Mouse (Mus musculus): ENCODE measurements at regions not wholly inside any gene's neighbourhood (a gene's known extent, or its start where the extent isn't known, plus 50 kb on each side); places are given as distances from the start of the nearest gene placed in this dataset.

DNA sequence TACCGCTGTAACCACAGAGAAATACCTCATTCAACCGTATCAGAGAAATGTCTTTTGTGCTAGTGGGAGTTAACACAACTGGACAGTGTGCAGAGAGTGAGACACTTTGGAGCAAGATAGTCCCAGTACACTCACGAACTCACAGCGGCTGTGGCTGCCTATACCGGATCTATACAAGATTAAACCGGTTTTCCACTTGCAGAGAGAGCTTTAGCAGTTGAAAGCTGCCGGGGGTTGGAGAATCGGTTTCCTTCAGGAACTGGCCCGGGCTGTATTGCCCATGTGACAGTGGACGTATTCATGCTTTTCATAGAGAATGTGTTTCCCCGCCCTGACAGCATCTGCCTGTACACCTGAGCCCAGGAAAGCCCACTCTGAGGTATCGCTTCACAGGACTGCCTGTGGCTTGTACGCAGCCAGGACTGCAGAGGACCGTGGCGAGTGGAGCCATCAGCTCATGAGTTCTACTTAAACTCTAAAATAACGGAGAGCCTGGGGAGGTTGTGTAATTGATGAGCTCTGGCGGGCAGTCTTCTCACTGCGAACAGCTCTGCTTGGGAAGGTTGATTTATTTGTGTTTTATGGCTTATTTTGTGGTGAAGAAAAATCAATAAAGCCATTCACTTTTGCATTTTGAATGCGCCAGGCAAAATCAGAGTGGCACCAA, 602.8 kb downstream of the Plekhb2 start:
- Histone ChIP-seq H3K9ac (no peak overlapping the region), H3K4me2 (replicated peaks) (0 out of 2 replicates have a peak overlapping the region, but pooled peaks have one; percentile 12), H3K4me3 (no peak overlapping the region), H3K27me3 (replicated peaks) (no peaks in the 10 kb centered on the region), H3K36me3 (no peaks in the 10 kb centered on the region), H3K9me3 (no peaks in the 10 kb centered on the region), H3K4me1 (peaks cover 5% of the 10 kb centered on the region; the same call in 1 of the 2 replicates), H3K27ac (no peak overlapping the region; the same call in 1 of the 2 replicates)
- ATAC-seq (ENCODE audit: low FRiP score, low read depth): peak; percentile 33
- 74% methylated on average over 19 of the region's 19 CpGs for WGBS

DNA sequence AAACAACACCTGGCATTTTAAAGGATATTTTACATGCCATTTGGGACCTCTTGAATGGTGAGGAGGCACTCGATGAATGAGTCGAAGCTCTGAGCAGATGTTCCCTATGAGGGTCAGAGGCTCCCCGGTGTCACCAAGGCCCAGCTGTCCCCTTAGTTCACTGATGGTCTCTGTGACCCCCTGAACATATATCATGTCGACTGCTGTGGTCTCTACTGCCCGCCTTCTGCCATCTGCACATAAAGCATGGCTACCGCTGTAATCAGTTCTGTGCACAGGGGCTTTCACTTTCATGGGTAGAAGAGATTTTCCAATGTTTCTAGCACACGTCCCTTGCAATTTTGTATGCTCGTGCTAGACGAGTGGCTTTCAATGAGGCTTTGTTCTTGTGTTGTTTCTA, 607.8 kb downstream of the Plekhb2 start:
- Histone ChIP-seq H3K9me3 (no peaks in the 10 kb centered on the region), H3K9ac (no peak overlapping the region), H3K4me1 (peaks cover 13% of the 10 kb centered on the region), H3K27ac (no peak overlapping the region), H3K27me3 (replicated peaks) (no peaks in the 10 kb centered on the region), H3K4me2 (replicated peaks) (no peak overlapping the region), H3K4me3 (no peak overlapping the region), H3K36me3 (no peaks in the 10 kb centered on the region)
- ATAC-seq (ENCODE audit: low FRiP score, low read depth): peak; percentile 92
- 15% methylated on average over 9 of the region's 9 CpGs for WGBS

DNA sequence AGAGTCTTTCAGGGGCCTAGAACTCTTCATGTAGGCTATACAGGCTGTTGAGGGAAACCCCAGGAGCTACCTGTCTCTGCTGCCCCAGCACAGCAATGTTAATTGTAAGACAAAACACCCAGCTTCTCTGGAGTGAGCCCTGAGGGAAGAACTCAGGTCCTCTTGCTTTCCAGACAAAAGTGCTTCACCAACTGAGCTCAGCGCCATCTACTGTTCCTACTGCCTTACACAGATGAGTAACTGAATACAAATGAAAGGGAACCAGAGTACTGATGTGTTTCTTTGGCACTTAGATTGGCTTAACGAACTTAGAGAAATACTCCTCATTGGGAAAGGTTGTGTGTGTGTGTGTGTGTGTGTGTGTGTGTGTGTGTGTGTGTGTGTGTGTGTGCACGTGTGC, 603.1 kb upstream of the Hs6st1 start:
- 57% methylated on average over 3 of the region's 3 CpGs for WGBS
- Histone ChIP-seq H3K9ac (no peak overlapping the region), H3K4me3 (no peak overlapping the region), H3K4me1 (no peaks in the 10 kb centered on the region), H3K27me3 (replicated peaks) (no peaks in the 10 kb centered on the region), H3K36me3 (no peaks in the 10 kb centered on the region), H3K4me2 (replicated peaks) (no peak overlapping the region), H3K9me3 (no peaks in the 10 kb centered on the region), H3K27ac (no peak overlapping the region)
- no peak for ATAC-seq (ENCODE audit: low FRiP score, low read depth)

DNA sequence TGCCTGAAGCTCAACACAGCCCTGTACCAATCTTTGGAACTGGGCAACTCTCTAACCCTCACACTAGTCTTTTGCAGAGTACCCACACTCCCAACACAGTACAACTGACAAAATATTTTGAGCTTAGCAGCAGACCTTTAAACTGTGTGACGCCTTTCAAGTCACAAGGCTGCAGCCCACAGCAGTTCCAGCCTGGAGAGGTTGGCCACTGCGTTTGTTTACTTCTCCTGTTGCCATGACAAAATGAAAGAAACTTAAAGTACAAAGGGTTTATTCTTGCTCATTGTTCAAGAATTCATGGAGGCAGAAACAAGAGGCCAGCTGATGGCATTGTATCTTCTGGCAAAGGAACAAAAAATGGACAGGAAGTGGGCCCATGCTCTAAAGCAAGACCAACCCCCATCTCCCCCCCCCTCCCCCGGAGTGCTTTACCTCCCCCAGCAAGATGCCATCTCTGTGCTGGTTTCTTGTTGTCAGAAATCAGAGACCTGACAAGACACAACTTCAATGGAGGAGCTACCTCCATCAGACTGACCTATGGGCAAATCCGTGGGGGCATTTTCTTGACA, 598.9 kb upstream of the Hs6st1 start:
- no peaks in the 10 kb centered on the region for H3K4me1 ChIP-seq
- ATAC-seq (ENCODE audit: low FRiP score, low read depth): no peak

DNA sequence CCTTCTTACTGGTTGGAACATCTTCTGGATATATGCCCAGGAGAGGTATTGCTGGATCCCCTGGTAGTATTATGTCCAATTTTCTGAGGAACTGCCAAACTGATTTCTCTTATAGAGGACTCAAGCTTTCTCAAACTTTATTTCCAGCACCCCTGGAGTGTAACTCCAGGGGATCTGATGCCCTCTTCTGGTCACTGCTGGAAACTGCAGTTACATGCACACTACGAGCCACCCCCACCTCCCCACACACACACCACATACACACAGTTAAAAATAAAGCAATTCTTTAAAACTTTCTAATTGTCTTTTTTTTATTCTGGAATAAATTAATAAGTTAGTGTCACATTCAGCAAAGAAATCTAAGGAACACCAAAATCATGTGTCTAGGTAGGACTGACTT, 589.9 kb upstream of the Hs6st1 start:
- 92% methylated on average over 1 of the region's 1 CpGs for WGBS
- Histone ChIP-seq H3K4me2 (replicated peaks) (no peak overlapping the region), H3K4me1 (no peaks in the 10 kb centered on the region), H3K36me3 (no peaks in the 10 kb centered on the region), H3K27me3 (replicated peaks) (no peaks in the 10 kb centered on the region), H3K27ac (no peak overlapping the region), H3K9ac (no peak overlapping the region), H3K4me3 (no peak overlapping the region), H3K9me3 (peaks cover 10% of the 10 kb centered on the region; the same call in 1 of the 2 replicates)
- no peak for ATAC-seq (ENCODE audit: low FRiP score, low read depth)

More for the DNA sequence above, 598.9 kb upstream of the Hs6st1 start:
- H3K4me3 ChIP-seq: no peak overlapping the region
- H3K9me3 ChIP-seq: peaks cover 9% of the 10 kb centered on the region; the same call in 1 of the 2 replicates
- H3K4me2 ChIP-seq (replicated peaks): no peak overlapping the region
- H3K27me3 ChIP-seq (replicated peaks): no peaks in the 10 kb centered on the region
- no peak overlapping the region for H3K9ac ChIP-seq
- no peak overlapping the region for H3K27ac ChIP-seq
- no peaks in the 10 kb centered on the region for H3K36me3 ChIP-seq
- 33% methylated on average over 4 of the region's 4 CpGs for WGBS

DNA sequence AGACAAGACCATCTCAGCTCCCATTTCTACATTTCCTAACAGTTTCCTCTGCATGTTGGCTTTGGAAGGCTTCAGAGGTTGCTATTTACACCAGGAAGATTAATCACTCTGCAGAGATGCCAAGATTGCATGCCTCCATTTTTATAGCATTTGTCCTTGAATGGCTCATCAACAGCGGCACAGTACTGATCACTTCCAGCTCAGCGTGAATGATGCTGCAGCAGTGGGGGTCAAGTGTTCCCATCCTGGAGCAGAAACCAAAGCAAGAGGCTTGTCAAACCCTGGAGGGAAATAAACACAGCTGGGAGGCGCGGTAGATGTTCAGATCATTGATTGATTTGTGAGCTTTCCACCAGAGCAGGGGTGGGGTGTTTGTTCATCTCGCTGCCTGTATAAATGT, 572.2 kb upstream of the Hs6st1 start:
- no peak overlapping the region for H3K9ac ChIP-seq
- no peaks in the 10 kb centered on the region for H3K36me3 ChIP-seq
- no peak for ATAC-seq (ENCODE audit: low FRiP score, low read depth)
- no peaks in the 10 kb centered on the region for H3K27me3 ChIP-seq (replicated peaks)
- no peaks in the 10 kb centered on the region for H3K4me1 ChIP-seq
- H3K27ac ChIP-seq: no peak overlapping the region
- no peak overlapping the region for H3K4me3 ChIP-seq
- no peak overlapping the region for H3K4me2 ChIP-seq (replicated peaks)
- 42% methylated on average over 5 of the region's 5 CpGs for WGBS
- no peaks in the 10 kb centered on the region for H3K9me3 ChIP-seq

DNA sequence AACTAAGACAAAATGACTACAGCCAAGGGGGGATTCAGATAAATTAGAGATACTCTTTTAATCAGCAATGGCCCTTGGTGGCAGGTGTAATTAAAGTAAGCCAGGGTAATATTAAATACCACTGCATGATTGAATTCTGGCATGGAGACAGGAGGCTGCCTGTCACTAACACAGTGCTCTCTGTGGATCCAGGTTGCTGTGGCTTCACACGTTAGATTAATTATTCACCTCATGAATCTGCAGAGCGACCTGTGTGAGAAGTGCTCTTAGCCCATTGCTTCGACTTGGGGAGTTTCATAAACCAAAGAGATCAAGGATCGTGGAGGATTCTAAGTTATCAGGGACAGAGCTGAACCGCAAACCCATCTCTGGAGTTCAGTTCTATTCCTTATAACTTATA, 545.2 kb upstream of the Hs6st1 start:
- Histone ChIP-seq H3K9me3 (no peaks in the 10 kb centered on the region), H3K27ac (no peak overlapping the region), H3K4me3 (no peak overlapping the region), H3K36me3 (no peaks in the 10 kb centered on the region), H3K4me1 (peaks cover 3% of the 10 kb centered on the region; the same call in 1 of the 2 replicates), H3K9ac (no peak overlapping the region), H3K4me2 (replicated peaks) (no peak overlapping the region), H3K27me3 (replicated peaks) (no peaks in the 10 kb centered on the region)
- WGBS: 85% methylated on average over 5 of the region's 5 CpGs
- ATAC-seq (ENCODE audit: low FRiP score, low read depth): no peak

DNA sequence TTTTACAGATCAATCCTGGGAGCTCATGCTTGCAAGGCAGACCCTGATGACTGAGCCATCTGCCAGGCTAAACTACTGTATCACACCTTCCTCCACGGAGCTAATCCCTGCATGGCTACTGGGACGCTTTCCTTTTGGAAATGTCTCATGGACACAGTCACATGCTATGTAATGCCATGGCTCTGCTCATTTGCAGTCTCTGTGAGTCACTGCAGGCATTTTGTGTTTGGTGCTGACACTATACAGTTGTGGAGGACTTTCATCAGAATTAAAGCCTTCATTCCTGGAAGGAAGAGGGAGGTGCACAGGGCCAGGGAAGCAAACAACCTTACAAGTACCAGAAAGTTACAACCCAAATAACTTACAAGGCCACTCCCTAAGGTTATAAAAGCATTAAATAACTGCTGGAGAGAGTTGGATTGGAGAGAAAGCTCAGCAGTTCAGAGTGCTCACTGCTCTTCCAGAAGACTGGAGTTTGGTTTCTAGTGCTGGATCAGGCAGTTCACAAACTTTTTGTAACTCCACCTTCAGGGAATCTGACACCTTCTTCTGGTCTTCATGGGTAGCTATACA, 544.3 kb upstream of the Hs6st1 start:
- Histone ChIP-seq H3K4me1 (peaks cover 3% of the 10 kb centered on the region; the same call in 1 of the 2 replicates), H3K27me3 (replicated peaks) (no peaks in the 10 kb centered on the region), H3K9me3 (no peaks in the 10 kb centered on the region), H3K36me3 (no peaks in the 10 kb centered on the region), H3K27ac (no peak overlapping the region), H3K4me2 (replicated peaks) (no peak overlapping the region), H3K4me3 (no peak overlapping the region), H3K9ac (no peak overlapping the region)
- no peak for ATAC-seq (ENCODE audit: low FRiP score, low read depth)
- 56% methylated on average over 2 of the region's 2 CpGs for WGBS

DNA sequence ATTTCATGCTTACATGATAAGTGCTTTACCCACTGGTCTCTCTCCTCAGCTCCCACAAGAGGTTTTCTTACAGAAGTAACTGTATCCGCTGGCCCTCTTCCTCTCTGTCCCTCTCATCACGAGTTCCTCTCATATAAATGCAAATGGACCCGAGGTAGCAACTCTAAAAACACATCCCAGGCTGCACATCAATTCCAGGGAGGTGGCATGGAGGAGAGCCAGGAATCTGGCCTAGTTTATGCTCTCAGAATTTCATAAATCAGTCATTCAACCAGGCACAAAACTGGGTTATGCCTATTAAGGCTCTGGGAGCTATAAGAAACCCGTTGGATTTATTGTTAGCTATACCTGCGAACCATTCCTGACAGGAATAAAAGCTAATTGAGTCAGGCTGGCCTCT, 543.4 kb upstream of the Hs6st1 start:
- Histone ChIP-seq H3K36me3 (no peaks in the 10 kb centered on the region), H3K9me3 (no peaks in the 10 kb centered on the region), H3K4me2 (replicated peaks) (no peak overlapping the region), H3K27me3 (replicated peaks) (no peaks in the 10 kb centered on the region), H3K27ac (no peak overlapping the region), H3K4me1 (peaks cover 3% of the 10 kb centered on the region; the same call in 1 of the 2 replicates), H3K4me3 (no peak overlapping the region), H3K9ac (no peak overlapping the region)
- WGBS: 42% methylated on average over 5 of the region's 5 CpGs
- ATAC-seq (ENCODE audit: low FRiP score, low read depth): no peak

DNA sequence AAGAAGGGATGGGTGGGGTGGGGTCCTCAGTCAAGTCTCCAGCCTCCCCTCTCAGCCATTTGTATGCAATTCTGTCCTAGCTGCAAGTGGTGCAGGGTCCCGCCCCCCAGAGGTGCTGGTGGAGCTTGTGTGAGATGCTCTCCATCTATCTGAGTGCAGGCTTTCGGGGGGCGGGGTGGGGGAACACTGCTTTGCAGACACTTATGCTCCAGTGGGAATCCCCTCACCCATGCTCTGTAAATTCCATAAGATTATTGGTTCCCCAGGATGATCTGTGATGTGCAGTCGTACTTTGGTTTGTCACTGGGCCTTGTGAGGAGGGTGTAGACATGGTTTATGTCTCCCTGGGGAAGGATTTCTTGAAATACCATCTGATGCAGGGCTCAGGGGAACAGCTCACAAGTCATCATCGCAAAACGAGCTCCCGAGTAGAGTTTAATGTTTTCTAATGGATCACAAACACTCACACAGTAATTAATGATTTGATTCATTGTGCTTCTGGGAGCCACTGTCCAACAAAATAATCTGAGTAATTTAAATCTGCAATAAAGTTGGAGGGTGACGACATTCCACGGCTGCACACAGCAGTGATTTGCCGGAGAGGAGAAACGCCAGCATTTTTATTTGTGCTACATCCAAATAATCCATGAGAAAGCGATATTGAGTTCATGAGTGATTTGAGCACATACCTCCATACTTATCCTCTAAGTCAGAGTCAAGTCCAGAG, 540.3 kb upstream of the Hs6st1 start:
- no peak overlapping the region for H3K9ac ChIP-seq
- H3K4me3 ChIP-seq: no peak overlapping the region
- WGBS: 51% methylated on average over 12 of the region's 12 CpGs
- no peaks in the 10 kb centered on the region for H3K9me3 ChIP-seq
- peaks cover 3% of the 10 kb centered on the region; the same call in 1 of the 2 replicates for H3K4me1 ChIP-seq
- no peaks in the 10 kb centered on the region for H3K27me3 ChIP-seq (replicated peaks)
- no peak overlapping the region for H3K27ac ChIP-seq
- H3K4me2 ChIP-seq (replicated peaks): no peak overlapping the region
- H3K36me3 ChIP-seq: no peaks in the 10 kb centered on the region
- peak; percentile 81 for ATAC-seq (ENCODE audit: low FRiP score, low read depth)

DNA sequence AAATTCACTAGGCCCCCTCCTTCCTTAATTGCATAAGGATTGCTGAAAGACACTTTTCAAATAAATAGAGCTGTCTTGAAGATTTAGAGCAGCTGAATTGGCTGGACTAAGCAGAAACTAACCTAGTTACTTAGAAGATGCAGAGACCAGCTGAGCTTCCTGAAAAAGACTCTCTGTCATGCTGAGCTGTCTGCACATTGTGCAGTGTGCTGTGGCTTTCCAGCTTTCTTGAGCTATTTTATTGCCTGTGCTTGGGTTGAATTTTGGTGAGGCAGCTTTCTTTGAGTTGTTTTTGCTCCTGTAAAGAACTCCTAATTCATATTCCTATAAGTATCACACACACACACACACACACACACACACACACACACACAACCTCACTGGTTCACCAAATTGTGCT, 532.7 kb upstream of the Hs6st1 start:
- Histone ChIP-seq H3K4me1 (no peaks in the 10 kb centered on the region), H3K9me3 (no peaks in the 10 kb centered on the region), H3K9ac (no peak overlapping the region), H3K4me2 (replicated peaks) (no peak overlapping the region), H3K36me3 (no peaks in the 10 kb centered on the region), H3K27ac (no peak overlapping the region), H3K4me3 (no peak overlapping the region), H3K27me3 (replicated peaks) (no peaks in the 10 kb centered on the region)
- no peak for ATAC-seq (ENCODE audit: low FRiP score, low read depth)

DNA sequence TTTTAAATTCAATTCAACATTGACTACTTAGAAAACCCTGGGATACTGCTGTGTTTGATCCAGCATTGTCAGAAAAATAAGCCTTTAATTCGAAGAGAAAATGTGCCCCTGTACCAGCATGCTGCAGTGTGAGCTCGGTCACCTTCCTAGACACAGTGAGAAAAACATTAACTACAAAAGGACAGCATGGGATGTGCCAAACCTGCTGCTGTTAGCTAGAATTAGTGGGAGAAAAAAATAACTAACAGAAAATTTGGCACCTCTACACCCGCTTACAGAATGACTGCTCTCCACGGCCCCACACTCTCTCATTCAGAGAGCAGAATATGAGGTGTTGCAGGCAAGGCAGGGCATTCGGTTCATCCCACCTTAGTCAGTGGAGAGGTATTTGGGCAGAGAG, 531.9 kb upstream of the Hs6st1 start:
- Histone ChIP-seq H3K27ac (no peak overlapping the region), H3K9ac (no peak overlapping the region), H3K4me2 (replicated peaks) (no peak overlapping the region), H3K36me3 (no peaks in the 10 kb centered on the region), H3K4me1 (no peaks in the 10 kb centered on the region), H3K27me3 (replicated peaks) (no peaks in the 10 kb centered on the region), H3K4me3 (no peak overlapping the region), H3K9me3 (no peaks in the 10 kb centered on the region)
- WGBS: 92% methylated on average over 5 of the region's 5 CpGs
- ATAC-seq (ENCODE audit: low FRiP score, low read depth): no peak

All from neural tube, embryonic 12.5 days (tissue).